Mouse (Mus musculus): ENCODE measurements around the gene Ctso.

- TF ChIP-seq ZNF384 (IDR thresholded peaks at IDR 0.05; ENCODE audit: low read depth, low read length) (no peak), ZC3H11A (IDR thresholded peaks at IDR 0.05; ENCODE audit: borderline replicate concordance, low read depth, low read length) (no peak)
Observed at GRCm38 (mm10) chr3:81985100-81985499, 52.7 kb downstream of the Ctso start.

Data from ES-E14 (cell line).